Mouse (Mus musculus): Measurements from ENCODE around the gene Ppp2r5e.
"Not testable (repeated sequence)": the region's sequence is repeated elsewhere in the genome, so short reads cannot be mapped to it uniquely, and the experiment has no call there.

Ppp2r5e gene

DNA sequence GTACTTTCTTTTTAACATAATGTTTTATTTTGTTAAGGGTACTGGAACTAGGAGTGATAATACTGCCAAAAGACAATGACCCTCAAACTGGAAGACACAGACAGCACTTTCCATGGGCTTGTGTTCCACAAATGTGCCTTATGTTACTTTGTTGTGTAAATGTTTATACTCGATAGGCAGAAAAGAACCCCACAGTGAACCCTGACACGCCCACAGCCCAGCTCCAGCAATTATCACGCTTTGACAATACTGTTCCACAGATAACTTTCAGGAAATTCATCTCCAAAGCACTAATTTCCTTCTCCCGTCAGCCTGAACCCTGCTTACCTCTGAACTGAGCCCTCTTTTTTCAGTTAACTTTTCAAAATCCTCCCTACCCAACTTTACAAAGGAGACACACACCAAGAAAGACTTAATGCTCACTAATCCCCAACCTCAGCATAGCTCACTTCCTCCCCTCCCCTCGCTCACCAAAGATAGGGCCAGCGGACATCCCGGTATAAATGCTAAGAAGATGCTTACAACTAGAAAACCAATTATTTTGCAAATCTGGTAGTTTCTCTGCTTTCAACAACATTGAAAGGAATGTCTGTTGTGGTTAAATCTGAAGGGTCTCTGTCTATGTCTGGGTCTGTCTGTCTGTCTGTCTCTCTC lies 58.9 kb downstream of the Ppp2r5e start:
- no peak for DNase-seq (ENCODE audit: low spot score)

DNA sequence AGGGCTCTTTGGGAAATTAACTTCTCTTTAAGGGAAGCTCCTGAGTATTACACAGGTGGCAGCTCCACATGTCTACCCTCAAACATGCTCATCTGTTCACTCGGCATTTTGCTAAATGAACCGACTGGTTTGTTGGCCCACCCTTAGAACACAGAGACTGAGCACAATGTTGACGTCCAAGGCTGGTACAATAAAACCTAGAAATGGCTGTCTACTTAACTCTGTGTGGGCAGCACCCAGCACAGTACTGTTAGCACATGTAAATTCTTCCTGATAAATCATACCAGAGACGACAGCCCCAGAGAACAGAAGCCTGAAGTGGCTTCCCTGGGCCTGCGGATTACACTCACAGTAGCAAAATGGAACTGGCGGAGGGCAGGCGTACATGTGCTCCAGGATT lies 59.5 kb downstream of the Ppp2r5e start:
- DNase-seq (ENCODE audit: low spot score) = no peak

DNA sequence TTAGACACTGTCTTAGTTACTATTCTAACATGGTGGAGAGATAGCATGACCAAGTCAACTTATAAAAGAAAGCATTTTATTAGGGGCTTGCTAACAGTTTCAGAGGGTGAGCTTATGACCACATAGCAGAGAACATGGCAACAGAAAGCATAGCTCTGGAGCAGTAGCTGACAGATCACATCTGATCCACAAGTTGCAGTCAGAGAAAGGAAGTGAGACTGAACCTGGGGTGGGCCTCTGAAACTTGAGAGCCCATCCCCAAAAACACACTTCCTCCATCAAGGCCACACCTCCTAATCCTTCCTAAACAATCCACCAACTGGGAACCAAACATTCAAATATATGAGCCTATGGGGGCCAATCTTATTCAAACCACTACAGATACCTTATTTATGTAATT lies 62.9 kb downstream of the Ppp2r5e start:
- DNase-seq (ENCODE audit: low spot score) = no peak

DNA sequence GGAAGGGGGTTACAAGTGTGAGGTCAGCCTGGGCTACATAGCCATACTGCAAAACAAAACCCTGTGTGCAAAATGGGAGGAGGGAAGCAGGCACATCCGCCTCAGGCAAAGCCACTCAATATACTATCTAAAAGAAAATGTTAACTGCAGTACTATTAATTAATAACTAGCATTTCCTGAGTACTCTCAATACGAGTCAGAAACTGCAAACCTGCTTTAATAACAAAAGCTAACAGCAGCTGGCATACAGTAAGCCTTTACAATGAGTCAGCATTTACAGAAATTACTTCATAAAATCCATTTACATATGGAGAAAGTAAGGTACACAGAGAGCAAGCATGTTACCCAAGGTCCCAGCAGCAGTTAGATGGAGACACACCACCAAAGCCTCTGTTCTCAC lies 64.2 kb downstream of the Ppp2r5e start:
- no peak for DNase-seq (ENCODE audit: low spot score)

DNA sequence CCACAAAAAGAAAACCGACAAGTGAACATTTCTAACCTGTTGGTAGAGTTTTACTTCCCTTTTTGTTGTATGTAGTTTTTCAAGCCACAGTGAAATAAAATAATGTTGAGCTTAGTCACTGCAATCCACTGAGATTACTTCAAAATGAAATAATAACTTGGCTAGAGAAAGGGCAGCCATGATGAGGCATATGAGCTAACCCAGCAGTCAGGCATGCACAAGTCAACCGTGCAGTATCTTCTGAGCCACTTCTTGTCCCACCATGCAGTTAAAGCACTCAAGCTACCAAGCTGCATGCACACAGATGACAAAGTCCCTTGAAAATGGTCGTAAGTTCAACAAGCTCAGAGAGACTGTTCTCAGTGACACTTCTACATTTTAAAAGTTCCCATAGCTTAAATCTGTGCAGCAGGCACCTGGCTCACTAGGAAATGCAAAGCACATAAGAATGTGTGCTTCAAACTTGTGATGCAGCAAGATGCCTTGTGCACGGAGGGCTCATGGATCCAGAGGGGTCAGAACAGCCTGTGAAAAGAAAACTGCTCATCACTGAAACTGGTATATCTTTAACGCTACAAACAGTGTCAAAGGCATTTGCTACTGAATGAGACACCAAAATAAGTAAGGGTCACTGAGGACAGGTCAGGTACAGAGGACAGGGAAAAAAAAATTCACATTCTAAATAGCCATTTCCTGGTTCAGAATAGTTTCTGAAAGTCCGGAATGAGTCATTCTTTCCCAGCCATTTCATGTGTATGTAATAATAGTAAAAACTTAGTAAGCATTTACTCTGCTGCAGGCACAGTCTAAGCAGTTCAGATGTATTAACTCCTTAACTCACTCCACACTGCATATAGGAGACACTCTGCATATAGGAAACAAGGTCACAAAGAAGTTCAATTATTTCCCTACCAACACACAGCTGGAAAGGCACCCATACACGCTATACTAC lies 66.9 kb downstream of the Ppp2r5e start:
- DNase-seq (ENCODE audit: low spot score) = no peak

DNA sequence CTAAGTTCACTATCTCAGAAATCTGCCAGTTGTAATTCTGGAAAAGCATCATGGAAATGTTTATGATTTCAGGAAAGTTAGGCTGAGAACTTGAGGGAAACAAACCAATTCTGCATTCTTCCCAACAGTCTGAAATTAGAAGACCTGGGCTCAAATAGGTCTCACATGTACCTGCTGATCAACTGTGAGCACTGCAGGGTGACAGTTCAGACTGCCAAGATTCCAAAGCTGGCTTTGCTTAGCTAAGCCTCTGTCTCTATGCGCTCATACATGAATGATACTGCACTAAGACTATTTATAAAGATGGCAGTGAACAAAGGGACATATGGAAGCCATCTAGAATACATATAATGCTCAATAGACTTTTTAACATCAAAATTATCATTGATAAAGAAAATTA lies 67.7 kb downstream of the Ppp2r5e start:
- no peak for DNase-seq (ENCODE audit: low spot score)

DNA sequence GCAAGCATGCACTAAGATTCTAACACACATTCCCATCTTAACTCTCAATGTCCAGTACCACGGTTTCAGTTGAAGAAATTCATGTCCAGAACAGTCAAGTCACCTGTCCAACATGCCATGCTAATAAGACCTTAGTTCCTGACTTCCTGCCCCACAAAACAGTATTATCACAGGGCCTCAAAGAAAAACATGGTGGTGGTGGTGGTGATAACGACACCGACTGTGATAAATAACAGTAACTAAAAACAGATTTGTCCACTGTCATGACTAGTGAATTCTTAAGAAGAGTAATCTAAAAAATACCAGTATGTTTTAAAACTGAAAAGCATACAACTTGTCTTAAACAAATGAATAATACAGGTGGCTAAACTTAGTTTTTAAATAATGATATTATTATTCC lies 71.8 kb downstream of the Ppp2r5e start:
- DNase-seq (ENCODE audit: low spot score) = no peak

DNA sequence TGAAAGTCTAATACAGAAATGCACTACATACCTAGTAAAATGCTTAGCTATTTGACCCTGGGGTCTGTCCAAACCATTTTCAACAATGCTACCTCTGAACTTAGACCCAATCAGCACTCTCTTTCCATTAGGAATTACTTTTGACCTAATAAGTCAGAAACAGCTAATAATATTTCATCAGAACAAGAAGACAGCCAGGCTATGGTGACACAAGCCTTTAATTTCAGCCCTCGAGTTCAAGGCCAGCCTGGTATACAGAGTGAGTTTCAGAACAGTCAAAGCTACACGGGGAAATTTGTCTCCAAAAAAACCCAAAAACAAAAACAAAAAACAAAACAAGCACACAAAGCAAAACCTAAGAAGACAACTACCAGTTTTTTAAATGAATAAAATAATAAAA lies 73.1 kb downstream of the Ppp2r5e start:
- no peak for DNase-seq (ENCODE audit: low spot score)

DNA sequence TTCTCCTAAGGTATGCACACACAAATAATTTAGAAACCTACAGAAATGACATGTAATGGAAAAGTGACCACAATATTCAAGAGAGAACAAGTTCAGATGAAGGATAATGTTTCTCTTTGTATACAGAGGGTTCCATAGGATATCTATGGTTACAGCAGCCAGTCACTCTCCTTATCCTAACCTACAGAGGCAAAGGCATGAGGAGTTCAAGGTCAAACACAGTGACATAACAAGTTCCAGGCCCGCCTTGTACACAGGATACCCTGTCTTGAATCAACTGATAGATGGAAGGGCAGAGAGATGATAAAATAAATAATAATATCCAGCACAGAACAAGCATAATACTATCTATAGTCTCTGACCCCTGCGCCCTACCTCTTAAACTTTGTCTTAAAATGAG lies 73.7 kb downstream of the Ppp2r5e start:
- no peak for DNase-seq (ENCODE audit: low spot score)

DNA sequence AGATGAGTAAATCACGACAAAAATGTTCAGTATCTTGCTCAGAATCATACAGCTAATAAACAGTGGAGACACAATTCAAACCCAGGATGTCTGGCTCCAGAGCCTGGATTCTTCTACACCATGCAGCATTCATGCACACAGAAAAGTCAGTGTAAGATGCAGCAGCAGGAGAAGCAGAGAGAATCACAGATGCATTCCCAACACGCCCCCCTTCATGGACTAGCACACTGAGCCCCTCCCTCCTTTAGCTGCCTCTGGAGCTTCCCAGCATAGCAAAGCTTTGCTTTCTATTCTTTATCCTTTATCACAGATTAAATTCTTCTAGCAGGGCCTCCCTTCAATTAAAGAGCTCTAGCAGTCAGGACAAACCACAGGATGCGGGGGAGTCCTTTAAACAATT lies 75.7 kb downstream of the Ppp2r5e start:
- no peak for DNase-seq (ENCODE audit: low spot score)

DNA sequence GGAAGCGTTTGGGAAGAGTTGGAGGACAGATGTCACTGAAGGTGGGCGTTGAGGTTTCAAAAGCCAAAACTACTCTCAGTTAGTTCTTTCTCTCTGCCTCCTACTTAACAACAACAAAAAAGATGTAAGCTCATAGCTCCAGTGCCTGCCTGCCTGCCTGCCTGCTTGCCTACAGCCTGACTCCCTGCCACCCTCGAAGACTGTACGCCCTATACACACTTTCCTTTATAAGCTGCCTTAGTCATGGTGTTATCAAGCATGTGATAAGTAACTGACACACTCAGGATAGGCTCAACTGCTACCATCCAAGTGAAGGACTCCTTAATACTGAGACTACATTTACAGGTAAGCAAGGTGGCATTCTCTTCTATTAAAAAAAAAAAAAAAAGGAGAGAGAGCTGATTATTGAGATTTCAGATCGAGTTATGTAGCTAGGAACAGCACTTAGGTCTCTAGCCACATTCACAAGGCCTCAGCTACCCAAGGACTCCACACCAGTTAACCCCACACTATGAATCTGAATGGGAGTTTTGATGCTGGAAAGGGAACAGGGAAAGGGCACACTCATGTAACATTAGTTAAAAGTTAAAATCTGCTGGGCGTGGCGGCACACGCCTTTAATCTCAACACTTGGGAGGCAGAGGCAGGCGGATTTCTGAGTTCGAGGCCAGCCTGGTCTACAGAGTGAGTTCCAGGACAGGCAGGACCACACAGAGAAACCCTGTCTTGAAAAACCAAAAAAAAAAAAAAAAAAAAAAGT lies 76.7 kb downstream of the Ppp2r5e start:
- no peak for DNase-seq (ENCODE audit: low spot score)

DNA sequence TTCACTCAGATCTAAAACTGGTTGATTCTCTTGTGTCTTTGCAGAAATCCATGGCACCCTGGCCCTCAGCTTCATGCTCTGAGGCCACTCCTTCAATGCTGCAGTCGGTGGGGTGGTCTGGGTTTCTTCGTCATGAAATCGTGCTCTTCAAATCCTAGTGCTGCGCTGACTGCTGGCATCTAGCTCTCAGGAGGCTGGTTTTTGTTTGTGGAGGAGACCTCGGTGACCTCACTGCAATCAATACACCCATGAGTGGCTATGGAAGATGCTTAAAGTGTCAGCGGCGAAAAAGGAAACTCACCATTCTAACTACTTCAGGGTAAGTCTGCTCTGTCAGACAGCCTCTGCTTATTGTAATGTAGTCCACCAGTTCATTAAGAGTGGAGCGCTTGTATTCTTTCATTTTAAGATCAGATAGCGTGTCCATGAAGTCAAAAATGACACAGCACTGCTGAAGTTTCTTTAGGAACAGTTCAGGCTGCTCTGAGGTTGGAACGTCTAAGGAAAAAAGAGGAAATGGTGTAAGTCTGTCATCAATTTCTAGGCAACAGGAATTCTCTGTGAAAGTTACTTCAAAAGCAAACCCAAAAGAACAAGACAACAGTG lies 80.6 kb downstream of the Ppp2r5e start:
- no peak for DNase-seq (ENCODE audit: low spot score)

DNA sequence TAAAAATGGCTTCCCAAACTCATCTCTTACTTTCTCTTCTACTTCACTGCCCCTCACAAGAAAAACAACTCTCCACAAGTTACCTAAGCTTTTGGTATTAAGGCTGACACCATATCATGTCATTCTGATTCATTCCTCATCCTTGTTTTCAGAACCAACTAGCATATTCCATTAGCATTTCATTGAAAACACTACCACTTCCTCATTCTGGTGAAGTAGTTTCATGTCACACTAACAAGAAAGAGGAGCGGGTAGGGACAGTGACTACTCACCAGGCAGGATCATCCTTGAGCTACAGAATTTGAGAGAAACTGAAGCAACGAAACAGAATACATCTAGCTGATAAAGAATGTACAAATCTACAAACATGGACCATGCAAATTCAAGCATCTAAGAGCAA lies 84.5 kb downstream of the Ppp2r5e start:
- DNase-seq (ENCODE audit: low spot score) = no peak

DNA sequence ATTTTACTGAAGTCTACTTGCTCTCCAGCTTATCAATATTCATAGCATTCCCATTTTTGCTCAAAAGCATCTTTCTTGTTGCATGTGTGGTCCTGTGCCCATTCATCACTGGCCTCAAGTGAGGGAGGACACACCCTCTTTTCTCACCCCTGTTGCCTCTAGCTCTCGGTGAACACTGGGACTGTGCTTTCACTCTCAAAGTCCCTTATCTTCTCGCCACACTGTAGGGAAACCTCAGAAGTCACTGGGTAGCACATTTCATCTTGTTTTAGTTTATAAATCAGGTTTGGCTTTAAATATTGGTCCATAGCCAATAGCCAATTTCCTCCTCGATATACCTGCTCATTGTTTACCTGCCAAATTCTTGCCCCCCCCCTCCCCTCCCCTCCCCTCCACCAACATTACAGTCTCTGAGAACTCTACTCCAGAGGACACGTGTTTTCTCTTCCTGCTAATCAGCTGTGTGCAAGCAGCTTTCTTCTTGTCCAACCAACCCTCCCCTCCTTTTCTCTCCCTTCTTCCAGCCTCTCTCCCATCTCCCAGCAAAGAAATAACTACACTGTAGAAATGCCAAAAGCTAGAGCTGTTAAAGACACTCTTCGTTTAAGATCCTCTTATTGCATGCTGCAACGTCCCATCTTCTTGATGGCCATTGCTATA lies 90.9 kb downstream of the Ppp2r5e start:
- no peak for DNase-seq (ENCODE audit: low spot score)

DNA sequence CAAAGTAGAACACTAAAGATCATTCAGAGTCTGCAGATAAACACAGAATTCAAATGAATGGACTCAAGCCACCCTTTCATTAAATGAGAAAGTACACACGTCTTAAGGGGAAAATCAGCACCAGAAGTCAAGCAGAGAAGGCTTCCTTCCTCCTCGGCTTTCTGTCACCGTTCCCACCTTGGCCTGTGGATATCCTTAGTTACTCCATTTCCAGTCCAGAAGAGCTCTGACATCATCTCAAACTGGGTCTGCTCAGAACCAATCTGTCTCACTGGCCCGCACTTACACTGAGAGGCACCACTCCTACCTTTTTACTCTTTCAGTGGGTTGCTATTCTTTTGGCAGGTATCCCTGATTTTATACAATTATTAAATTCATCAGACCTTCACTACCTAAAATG lies 93.4 kb downstream of the Ppp2r5e start:
- no peak for DNase-seq (ENCODE audit: low spot score)

DNA sequence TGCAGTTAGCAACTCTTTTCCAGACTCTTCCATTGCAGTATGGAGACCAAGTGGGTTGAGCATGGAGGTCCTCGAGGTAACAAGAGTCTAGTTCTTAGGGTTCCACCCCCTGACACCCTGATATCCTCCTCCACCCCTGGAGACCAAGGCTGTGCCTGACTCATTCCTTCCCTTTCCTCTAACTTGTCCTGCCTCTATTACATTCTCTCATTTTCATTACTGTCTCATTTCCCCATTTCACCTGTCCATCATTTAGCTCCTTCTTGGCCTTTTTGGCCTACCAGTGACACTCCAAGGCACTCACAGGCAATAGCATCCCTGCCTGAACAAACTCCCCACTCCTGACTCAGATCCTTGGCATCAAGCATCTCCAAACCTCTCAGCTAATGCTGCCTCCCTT lies 98.3 kb downstream of the Ppp2r5e start:
- DNase-seq (ENCODE audit: low spot score) = no peak

DNA sequence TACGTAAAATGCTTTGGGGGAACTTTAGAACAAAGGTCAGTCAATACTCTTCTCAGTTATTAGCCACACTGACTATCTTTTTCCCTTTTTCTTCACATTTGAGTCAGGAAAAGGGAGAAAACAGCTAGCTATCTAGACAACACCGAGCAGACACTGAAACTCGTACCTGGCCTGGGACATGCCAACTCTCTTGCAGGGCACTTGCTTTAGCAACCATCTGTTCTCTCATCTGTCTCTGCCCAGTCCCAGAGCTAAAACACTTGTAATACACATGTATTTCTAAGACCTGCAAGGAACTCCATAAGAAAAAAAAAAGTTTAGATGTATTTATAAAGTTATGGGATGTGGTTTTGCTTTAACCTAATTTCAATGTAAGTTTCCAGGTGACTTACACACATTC lies 100.4 kb downstream of the Ppp2r5e start:
- no peak for DNase-seq (ENCODE audit: low spot score)

DNA sequence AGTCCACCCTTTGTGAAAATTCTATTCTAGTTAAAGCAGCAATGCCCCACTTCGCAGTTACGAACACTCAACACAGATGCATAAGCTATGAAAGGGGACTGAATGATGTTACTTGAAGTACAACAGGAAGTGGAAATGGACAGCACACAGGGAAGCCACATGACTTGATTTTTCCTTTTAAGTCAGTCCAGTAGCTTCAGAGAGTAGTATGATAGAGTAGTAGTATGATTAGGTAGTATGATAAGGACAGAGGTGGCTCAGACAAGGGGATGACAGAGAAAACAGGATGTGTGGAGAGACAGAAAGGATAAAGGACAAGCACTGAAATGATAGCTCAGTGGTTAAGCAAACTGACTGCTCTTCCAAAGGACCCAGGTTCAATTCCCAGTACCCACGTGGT lies 101.4 kb downstream of the Ppp2r5e start:
- no peak for DNase-seq (ENCODE audit: low spot score)

DNA sequence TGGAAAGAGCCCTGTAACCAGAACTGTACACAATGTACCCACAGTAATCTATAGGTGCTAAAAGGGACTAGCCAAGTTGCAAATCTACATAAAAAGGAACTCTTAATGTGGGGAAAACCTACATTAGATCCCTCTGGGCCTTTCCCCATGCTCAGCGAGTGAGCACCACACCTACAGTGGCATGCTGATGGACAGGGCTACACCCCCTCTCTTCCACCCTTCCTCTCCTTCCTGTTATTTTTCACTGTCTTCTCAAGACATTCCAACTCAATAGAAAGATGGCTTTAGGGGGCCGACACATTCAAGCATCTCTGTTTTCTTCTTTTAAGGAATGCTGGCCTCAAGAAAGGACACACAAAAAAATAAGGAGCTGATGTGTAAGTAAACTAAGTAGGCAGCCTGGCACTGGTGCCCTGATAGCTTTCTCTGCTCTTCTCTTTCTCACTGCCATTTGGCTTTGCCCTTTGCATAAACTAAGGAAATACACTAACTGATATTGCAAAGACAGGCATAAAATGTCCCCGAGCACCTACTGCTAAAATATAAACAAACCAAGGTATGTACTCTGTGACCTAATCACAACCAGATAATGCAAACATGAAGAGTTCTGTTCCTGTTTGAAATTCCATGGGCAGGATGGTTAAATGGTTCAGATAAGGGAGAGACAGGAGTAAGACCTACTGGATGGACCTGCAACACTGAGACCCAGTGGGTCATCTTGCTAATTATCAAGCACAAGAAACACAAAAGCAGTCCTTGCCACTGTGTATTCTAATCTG lies 103.3 kb downstream of the Ppp2r5e start:
- DNase-seq (ENCODE audit: low spot score) = no peak

DNA sequence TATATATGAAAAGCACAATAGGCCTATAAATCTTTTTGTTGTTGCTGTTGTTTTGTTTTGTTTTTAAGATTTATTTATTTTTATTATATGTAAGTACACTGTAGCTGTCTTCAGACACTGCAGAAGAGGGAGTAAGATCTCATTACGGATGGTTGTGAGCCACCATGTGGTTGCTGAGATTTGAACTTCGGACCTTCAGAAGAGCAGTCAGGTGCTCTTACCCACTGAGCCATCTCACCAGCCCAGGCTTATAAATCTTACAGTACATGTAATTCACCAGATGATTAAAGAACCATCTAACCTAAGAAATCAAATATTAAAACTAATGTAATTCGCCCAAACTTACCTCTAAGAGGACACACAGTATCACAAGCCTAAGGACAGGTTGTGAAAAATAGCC lies 103.9 kb downstream of the Ppp2r5e start:
- not testable (repeated sequence) for DNase-seq (ENCODE audit: low spot score)

DNA sequence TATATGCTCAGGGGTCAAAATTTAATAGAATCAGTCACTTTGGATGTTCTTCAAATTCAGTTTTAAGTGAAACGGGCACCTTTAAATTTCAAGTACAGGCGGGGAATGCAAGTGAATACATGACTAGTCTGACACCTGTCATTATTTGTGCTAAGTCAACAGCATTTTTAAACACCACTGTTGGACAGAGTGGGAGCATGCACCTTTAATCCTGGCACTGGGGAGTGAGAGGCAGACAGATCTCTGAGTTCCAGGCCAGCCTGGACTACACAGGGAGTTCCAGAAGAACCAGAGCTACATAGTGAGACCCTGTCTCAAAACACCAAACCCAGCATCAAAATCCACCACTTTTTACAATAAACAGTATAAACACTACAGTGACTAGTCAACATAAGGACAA lies 108.5 kb downstream of the Ppp2r5e start:
- no peak for DNase-seq (ENCODE audit: low spot score)
